Mouse (Mus musculus): ENCODE measurements at regions not wholly inside any gene's neighbourhood (a gene's known extent, or its start where the extent isn't known, plus 50 kb on each side); places are given as distances from the start of the nearest gene placed in this dataset.

GRCm38 (mm10) chr7:111245488-111245887, 162.7 kb upstream of the Eif4g2 start:
- TF ChIP-seq CTCF (conservative IDR thresholded peaks at IDR 0.05; ENCODE audit: low read length) (no peak), POU5F1 (IDR thresholded peaks at IDR 0.05; ENCODE audit: borderline replicate concordance, low read length) (no peak), NANOG (IDR thresholded peaks at IDR 0.05; ENCODE audit: borderline replicate concordance, low read length) (no peak)

Data from E14TG2a.4 (cell line).